Mouse (Mus musculus): ENCODE measurements at regions not wholly inside any gene's neighbourhood (a gene's known extent, or its start where the extent isn't known, plus 50 kb on each side); places are given as distances from the start of the nearest gene placed in this dataset.

- no peak for DNase-seq (ENCODE audit: low spot score in 2 of 2)
- intact Hi-C loops (cut with DNase I) = no loop called here
These were observed 1526.1 kb downstream of the 4930444P10Rik start for GRCm38 (mm10) chr1:14567006-14567405.

DNA sequence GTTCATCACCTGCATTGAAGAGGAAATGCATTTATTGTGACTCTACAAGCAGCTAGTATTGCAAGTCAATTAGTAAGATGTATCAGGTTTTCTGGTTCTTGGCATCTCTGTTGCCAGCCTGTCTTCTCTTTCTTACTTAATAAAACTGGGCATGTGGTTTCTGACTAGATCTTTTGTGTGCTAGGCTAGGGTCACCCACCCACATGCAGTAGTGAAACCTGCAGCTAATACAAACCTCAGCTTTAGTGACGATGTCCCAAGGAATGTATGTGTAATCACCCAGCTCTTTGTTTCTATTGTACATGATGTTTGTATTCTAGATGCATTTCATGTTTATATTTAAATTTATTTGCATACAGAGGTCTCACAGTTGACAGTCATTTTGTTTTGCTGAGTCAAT, 1526.7 kb downstream of the 4930444P10Rik start:
- DNase-seq (ENCODE audit: low spot score in 2 of 2) = no peak
- intact Hi-C loops (cut with DNase I) = no loop called here

All from left cerebral cortex, postnatal 36 days (tissue).